Mouse (Mus musculus): ENCODE results near the gene Tlx3.

DNA sequence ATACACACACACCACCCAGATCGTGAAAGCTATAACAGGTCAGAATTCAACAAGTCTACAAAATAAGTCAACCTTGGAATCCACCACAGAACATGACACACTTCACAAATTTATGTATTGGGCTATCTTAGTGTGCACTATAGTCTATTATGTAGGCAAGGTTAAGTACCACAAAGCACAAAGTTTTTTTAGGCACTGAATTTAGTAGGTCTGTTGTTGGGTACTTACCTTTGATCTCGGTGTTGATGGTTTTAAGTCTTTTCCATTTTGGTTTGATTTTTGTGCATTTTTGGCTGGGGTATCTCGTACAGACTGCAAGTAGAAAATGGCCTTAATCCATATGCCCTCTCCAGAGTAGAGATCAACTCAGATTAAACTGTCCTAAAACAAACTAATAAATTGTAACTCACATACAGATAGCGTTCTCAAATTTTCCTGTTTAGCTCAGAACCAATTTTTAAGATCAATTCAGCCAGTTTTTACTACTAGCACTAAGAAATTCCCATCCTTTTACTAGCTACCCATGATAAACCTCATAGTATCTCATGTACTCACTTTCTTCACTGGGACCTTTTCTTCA, 46.9 kb downstream of the Tlx3 start:
- TF ChIP-seq CTCF (IDR thresholded peaks at IDR 0.05; ENCODE audit: control insufficient read depth, insufficient read depth, insufficient read length) = no peak
- TF ChIP-seq MYOD1 (IDR thresholded peaks at IDR 0.05; ENCODE audit: control insufficient read depth, insufficient read length, low read depth) = no peak
- no peak for TF ChIP-seq MAX (IDR thresholded peaks at IDR 0.05)
- no peak for TF ChIP-seq MYOG (IDR thresholded peaks at IDR 0.05; ENCODE audit: control insufficient read depth, extremely low read depth, insufficient read length)
- no peak for TF ChIP-seq USF1 (IDR thresholded peaks at IDR 0.05; ENCODE audit: low read depth)
- TF ChIP-seq CEBPB (IDR thresholded peaks at IDR 0.05; ENCODE audit: low read depth) = no peak
- no peak for TF ChIP-seq FOSL1 (IDR thresholded peaks at IDR 0.05; ENCODE audit: insufficient read depth, low read length, poor library complexity, severe bottlenecking)
